Mouse (Mus musculus) B cell, adult (primary cell): Measurements from ENCODE around the gene Cptp. TPM values are rescaled to one million over a fixed set of nuclear protein-coding genes. Genes with fewer than 3 reads are reported as not detected.

Source experiments
- total RNA-seq: library from RNA; stranded (reverse); gene quantifications from 4 replicates; pipeline ENCODE4 v1.2.4, GENCODE M21; 2023; ENCODE audit not compliant: inconsistent age

Cptp gene
- total RNA-seq = 5.7 to 9.4 TPM (median 8.1 TPM) in 4 replicates

DNA sequence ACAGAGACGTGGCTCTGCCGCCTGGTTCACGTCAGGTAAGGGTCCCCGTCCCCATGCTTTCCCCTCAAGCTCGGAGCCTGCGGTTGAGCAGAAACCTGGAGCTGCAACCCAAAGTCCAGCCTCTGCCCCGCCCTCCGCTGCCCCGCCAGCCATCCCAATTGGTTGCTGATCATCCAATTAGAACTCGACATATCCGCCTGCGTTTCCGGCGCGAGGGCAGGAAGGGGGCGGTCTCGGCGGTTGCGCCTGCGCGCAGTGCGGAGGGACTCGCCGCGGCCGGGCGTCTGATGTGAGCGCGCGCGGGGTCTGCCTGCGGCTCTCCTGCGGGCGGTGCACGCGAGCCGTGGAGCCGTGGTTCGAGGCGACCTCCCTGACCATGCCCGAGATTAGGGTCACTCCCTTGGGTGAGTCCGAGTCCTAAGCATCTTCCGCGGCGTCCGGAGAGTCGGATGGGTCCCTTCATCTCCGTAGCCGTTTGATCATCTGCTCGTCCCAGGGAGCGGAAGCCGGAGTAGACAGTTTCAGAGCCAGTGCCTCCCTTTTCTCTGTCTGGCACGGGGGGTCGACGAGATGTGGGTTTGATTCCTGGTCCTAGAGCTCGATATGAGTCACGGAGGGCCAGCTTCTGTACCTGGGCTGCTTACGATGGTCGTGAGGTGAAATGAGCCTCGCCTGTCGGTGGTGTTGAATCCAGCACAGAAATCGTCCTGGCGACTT is at the start of gene Cptp, which contains the start of gene Ints11:
TSS of gene Cptp (minus strand) at position 124 of the 717 bp plus-strand sequence.
TSS of gene Ints11 (plus strand) at position 230 of the 717 bp plus-strand sequence.

DNA sequence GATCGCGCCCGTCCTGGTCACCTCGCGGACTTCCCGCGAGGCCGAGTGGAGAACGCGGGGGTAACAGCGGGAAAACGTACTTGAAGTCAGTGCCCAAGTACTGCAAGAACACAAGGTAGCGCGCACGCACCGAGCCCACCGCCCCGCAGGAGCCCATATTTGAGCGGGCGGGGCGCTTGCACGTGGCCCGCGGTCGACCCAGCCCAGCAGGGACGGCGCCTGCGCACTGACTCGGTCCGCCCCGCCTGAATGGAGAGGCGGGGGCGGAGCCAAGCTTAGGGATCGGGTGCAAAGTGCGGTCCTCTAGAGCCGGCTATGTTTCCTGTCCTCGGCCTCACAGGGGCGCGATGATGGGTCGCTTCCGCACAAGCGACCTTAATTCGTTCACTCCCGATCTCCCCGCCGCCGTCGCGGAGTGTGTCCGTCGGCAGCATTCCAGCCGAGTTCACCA is 22.3 kb upstream of the Cptp start, which contains the start of the genes Pusl1 and Acap3:
TSS of gene Pusl1 (minus strand) at position 231 of the 451 bp plus-strand sequence.
TSS of gene Acap3 (plus strand) at position 272 of the 451 bp plus-strand sequence.

DNA sequence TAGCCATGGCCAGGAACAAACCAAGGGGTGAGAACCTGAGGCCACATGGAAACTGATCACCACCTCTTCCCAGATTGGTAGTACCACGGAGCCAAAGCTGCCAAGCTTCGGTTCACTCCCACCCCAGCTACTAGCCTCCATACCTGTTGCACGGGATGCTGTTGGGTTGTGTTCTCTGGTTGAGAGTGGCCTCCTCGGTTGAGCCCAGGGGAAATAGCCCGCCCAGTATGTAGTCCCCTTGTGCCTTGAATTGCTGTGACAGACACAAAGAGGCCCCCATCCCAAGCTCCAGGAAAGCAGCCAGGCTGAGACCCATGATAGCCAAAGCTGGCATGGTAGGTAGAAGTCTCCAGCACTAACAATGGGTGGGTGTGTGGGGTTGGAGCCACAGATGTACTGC is 6.2 kb downstream of the Cptp start, which contains the start of gene Tas1r3:
TSS of gene Tas1r3 (minus strand) at position 362 of the 400 bp plus-strand sequence.

DNA sequence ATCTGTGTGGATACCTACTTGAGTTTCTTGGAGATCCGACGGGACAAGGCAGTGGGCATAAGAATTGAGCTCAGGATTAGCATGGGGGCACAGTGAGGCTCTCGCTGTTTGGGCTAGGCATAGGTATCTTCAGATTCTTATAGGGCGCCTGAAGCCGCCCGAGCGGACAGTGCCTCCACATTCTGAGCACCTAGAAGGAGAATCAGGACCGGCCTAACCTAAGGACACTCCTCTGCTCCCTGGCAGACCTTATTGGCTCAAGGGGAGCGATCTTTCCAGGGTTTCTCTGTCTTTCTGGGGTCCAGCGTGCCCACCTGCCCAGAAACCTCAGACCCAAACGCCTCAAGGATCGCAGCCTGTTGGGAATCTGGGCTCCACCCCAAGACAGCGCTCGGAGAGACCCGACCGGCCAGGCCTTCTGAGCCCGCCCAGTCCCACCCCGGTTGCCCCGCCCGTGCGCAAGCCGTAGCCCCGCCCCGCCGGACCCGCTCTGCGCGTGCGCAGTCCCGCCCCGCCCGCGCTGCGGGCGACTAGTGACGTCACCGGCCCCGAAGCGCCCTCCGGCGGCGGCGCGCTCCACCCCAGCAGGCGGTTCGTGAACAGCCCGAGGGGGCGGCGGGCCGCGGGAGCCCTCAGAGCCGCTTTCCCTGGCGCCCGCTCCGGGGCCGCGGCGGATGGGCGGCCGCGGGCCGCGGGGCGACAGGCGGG is 22.2 kb downstream of the Cptp start, which contains the start of gene Dvl1:
TSS of gene Dvl1 (plus strand) at position 532 of the 708 bp plus-strand sequence.

DNA sequence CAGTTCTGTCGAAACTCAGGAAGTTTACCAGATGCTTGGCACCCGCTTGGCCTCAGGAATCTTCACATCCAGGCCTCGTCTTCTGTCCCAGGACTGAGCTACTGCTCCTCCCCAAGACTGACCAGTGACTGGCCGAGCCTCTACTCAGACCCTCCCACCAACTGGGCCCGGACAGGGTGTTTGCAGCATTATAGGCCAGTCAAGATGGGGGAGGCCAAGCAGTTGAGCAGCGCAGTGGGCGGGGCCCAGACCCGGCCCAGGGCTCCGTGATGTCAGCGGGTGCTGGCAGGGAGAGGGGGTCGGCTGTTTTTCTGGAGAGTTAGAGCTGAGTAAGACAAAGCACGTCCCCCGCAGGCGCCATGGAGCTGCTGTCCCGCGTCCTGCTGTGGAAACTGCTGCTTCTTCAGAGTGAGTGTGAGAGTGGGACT is 29.7 kb downstream of the Cptp start, which contains the start of gene Mxra8:
TSS of gene Mxra8 (plus strand) at position 198 of the 428 bp plus-strand sequence.

DNA sequence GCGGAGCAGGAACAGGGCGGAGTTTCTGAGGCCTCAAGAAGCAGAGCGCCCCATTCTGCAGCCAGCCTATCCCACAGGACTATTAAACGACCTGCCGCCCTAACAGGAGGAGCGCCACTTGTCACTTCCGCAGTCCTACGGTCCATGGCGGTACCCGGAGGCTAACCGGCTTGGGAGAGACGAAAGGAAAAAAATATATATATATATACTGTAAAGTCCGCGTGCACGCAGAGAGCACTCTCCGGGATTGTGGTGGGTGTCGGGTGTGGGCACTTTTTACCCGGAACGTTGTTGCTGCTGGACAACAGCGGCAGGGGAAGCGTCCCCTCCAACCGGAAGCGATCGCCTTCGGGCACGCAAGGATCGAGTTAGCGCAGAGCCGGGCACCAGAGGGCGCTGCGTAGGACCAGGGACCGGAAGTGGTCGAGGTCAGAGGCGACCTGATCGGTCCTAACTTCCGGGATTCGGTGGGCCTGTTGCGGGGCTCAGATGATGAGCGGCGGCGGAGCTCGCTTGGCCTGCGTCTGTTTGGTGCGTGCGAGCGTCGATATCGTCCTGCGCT is 38.0 kb downstream of the Cptp start, which contains the start of gene Aurkaip1:
TSS of gene Aurkaip1 (plus strand) at position 68 of the 562 bp plus-strand sequence.

Other genes starting within 250 kb of the Cptp start
- 139 to 162 TPM (median 154 TPM) in 4 replicates for gene Cdk11b, start 244.6 kb downstream of the Cptp start, total RNA-seq
- gene Gm10563, start 224.0 kb downstream of the Cptp start, total RNA-seq = not detected in 4 replicates
- 0.51 TPM in 1 of 4 replicates, not detected in the others for gene Mmp23, start 216.1 kb downstream of the Cptp start, total RNA-seq
- gene Mib2, start 200.2 kb downstream of the Cptp start, total RNA-seq = 37.5 to 43.7 TPM (median 40.3 TPM) in 4 replicates
- gene Fndc10, start 175.1 kb downstream of the Cptp start, total RNA-seq = 2.7 to 3.2 TPM (median 2.8 TPM) in 4 replicates
- gene Ssu72, start 164.6 kb downstream of the Cptp start, total RNA-seq = 77.2 to 87.4 TPM (median 82.1 TPM) in 4 replicates
- 0.32 to 0.60 TPM (median 0.47 TPM) in 4 replicates for gene Tmem240, start 134.6 kb downstream of the Cptp start, total RNA-seq
- gene Atad3a, start 108.3 kb downstream of the Cptp start, total RNA-seq = 45.0 to 54.2 TPM (median 52.5 TPM) in 4 replicates
- not detected in 4 replicates for gene Vwa1, start 94.7 kb downstream of the Cptp start, total RNA-seq
- not detected in 4 replicates for gene Tmem88b, start 83.6 kb downstream of the Cptp start, total RNA-seq
- not detected in 4 replicates for gene Ankrd65, start 79.0 kb downstream of the Cptp start, total RNA-seq
- 42.4 to 51.3 TPM (median 45.0 TPM) in 4 replicates for gene Mrpl20, start 66.6 kb downstream of the Cptp start, total RNA-seq
- 212 to 234 TPM (median 221 TPM) in 4 replicates for gene Ccnl2, start 57.0 kb downstream of the Cptp start, total RNA-seq
- 72.7 to 92.7 TPM (median 80.5 TPM) in 4 replicates for gene Aurkaip1, start 38.2 kb downstream of the Cptp start, total RNA-seq
- gene Mxra8, start 29.8 kb downstream of the Cptp start, total RNA-seq = 10.4 to 12.7 TPM (median 11.4 TPM) in 4 replicates
- gene Dvl1, start 22.0 kb downstream of the Cptp start, total RNA-seq = 59.0 to 80.3 TPM (median 71.7 TPM) in 4 replicates
- 0.55 to 1.4 TPM (median 1.0 TPM) in 4 replicates for gene Tas1r3, start 6.1 kb downstream of the Cptp start, total RNA-seq
- 44.3 to 52.8 TPM (median 52.3 TPM) in 4 replicates for gene Ints11, start 106 bp upstream of the Cptp start, total RNA-seq
- gene Pusl1, start 22.3 kb upstream of the Cptp start, total RNA-seq = 21.1 to 25.0 TPM (median 23.6 TPM) in 4 replicates
- gene Acap3, start 22.4 kb upstream of the Cptp start, total RNA-seq = 66.3 to 71.7 TPM (median 69.2 TPM) in 4 replicates
- gene Ube2j2, start 74.4 kb upstream of the Cptp start, total RNA-seq = 98.2 to 110 TPM (median 106 TPM) in 4 replicates
- 1.6 to 3.1 TPM (median 2.1 TPM) in 4 replicates for gene C1qtnf12, start 92.9 kb upstream of the Cptp start, total RNA-seq
- gene B3galt6, start 123.2 kb upstream of the Cptp start, total RNA-seq = 2.3 to 3.4 TPM (median 2.8 TPM) in 4 replicates
- gene Sdf4, start 123.4 kb upstream of the Cptp start, total RNA-seq = 120 to 134 TPM (median 127 TPM) in 4 replicates
- gene Tnfrsf4, start 144.4 kb upstream of the Cptp start, total RNA-seq = 6.0 to 9.5 TPM (median 7.1 TPM) in 4 replicates
- 13.5 to 16.3 TPM (median 14.2 TPM) in 4 replicates for gene Tnfrsf18, start 156.7 kb upstream of the Cptp start, total RNA-seq
- gene Ttll10, start 190.0 kb upstream of the Cptp start, total RNA-seq = not detected in 4 replicates
- gene 9430015G10Rik, start 240.5 kb upstream of the Cptp start, total RNA-seq = 49.2 to 80.5 TPM (median 61.4 TPM) in 4 replicates